Mouse (Mus musculus) cerebellum, adult 2 months (tissue): Measurements from ENCODE around the gene Impg1.

Experiments
- CTCF ChIP-seq: fragments of 200-500 bp; IDR thresholded peaks from 2 replicates; pipeline ENCODE4 v1.5.1; 2011; ENCODE audit warnings: low read depth, mild to moderate bottlenecking, control low read depth, low read length, moderate library complexity, borderline replicate concordance; ENCODE audit not compliant: insufficient read depth
- POLR2A ChIP-seq: fragments of 200-500 bp; IDR thresholded peaks from 2 replicates; pipeline ENCODE4 v1.6.1; 2011; ENCODE audit warnings: low read length, control low read depth, borderline replicate concordance; ENCODE audit not compliant: insufficient read depth

- no peak for TF ChIP-seq POLR2A
- no peak for TF ChIP-seq CTCF
Observed at GRCm38 (mm10) chr9:80382711-80383110, 82.6 kb downstream of the Impg1 start.
